Mouse (Mus musculus): ENCODE measurements around the gene Kcna5. TPM values are rescaled to one million over a fixed set of nuclear protein-coding genes. Genes with fewer than 3 reads are reported as not detected.

The Kcna5 gene
- polyA plus RNA-seq, 1 experiment = 0.63 TPM

DNA sequence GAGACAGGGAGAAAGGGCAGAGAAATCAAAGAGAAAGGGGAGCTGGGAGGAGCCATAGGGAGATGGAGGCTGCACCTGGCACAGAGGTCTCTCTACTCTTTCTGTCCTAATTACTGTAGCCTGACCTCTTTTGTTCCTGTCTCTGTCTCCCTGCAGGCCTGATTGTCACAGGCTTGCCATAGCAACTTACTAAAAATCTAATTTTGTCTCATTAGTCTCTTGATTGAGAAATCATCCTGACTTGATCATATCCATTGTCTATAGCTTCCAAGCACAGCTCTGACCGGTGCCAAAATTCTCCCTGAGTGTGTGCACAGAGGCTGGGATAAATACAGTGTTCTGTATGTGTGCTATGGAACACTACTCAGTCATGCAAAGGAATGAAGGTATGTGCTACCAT lies 25.5 kb upstream of the Kcna5 start:
- no peaks in the 10 kb centered on the region for H3K36me3 ChIP-seq (ENCODE audit: control insufficient read depth, insufficient read depth, low read length)
- 90% methylated on average over 1 of the region's 1 CpGs for WGBS
- H3K4me3 ChIP-seq (ENCODE audit: low read depth, low read length) = no peak overlapping the region
- no peaks in the 10 kb centered on the region for H3K4me1 ChIP-seq (ENCODE audit: control insufficient read depth, insufficient read depth, insufficient read length, low read length)
- TF ChIP-seq CTCF (IDR thresholded peaks at IDR 0.05; ENCODE audit: extremely low read depth, insufficient read length, insufficient replicate concordance, low read depth, low read length) (no peak), POLR2A (IDR thresholded peaks at IDR 0.05; ENCODE audit: low read depth, low read length) (no peak)
- no peak overlapping the region for H3K27ac ChIP-seq (ENCODE audit: insufficient read depth, low read depth, low read length)
- no peaks in the 10 kb centered on the region for H3K27me3 ChIP-seq (ENCODE audit: control insufficient read depth, insufficient read depth, low read length)

GRCm38 (mm10) chr6:126560036-126560435 lies 24.8 kb upstream of the Kcna5 start:
- 41% methylated on average over 8 of the region's 8 CpGs for WGBS

DNA sequence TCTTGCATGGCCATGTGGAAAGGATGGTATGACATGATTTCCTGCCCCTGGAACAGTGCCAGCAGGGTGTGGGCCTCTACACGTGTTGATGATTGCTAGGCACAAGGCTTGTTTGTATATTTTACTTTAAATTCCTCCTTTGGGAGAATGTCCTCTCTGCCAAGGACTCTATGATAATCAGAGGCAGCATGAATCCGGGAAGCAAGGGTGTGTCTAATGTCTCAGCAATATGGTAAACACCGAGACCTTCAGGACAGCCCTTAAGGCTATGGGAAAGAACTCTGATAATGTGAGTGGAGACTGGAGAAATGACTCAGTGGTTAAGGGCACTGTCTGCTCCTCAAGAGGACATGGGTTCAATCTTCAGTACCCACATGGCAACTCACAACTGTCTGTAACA lies 23.1 kb upstream of the Kcna5 start:
- 29% methylated on average over 3 of the region's 3 CpGs for WGBS
- no peak for TF ChIP-seq POLR2A (IDR thresholded peaks at IDR 0.05; ENCODE audit: low read depth, low read length)
- TF ChIP-seq CTCF (IDR thresholded peaks at IDR 0.05; ENCODE audit: extremely low read depth, insufficient read length, insufficient replicate concordance, low read depth, low read length) = no peak
- Histone ChIP-seq H3K27me3 (ENCODE audit: control insufficient read depth, insufficient read depth, low read length) (no peaks in the 10 kb centered on the region), H3K4me1 (ENCODE audit: control insufficient read depth, insufficient read depth, insufficient read length, low read length) (no peaks in the 10 kb centered on the region), H3K27ac (ENCODE audit: insufficient read depth, low read depth, low read length) (no peak overlapping the region), H3K4me3 (ENCODE audit: low read depth, low read length) (no peak overlapping the region), H3K36me3 (ENCODE audit: control insufficient read depth, insufficient read depth, low read length) (no peaks in the 10 kb centered on the region)

More at GRCm38 (mm10) chr6:126560036-126560435, 24.8 kb upstream of the Kcna5 start:
- TF ChIP-seq CTCF (IDR thresholded peaks at IDR 0.05; ENCODE audit: extremely low read depth, insufficient read length, insufficient replicate concordance, low read depth, low read length) = no peak
- no peak for TF ChIP-seq POLR2A (IDR thresholded peaks at IDR 0.05; ENCODE audit: low read depth, low read length)
- H3K4me1 ChIP-seq (ENCODE audit: control insufficient read depth, insufficient read depth, insufficient read length, low read length) = no peaks in the 10 kb centered on the region
- H3K27ac ChIP-seq (ENCODE audit: insufficient read depth, low read depth, low read length) = no peak overlapping the region
- H3K36me3 ChIP-seq (ENCODE audit: control insufficient read depth, insufficient read depth, low read length) = no peaks in the 10 kb centered on the region
- H3K4me3 ChIP-seq (ENCODE audit: low read depth, low read length) = no peak overlapping the region
- H3K27me3 ChIP-seq (ENCODE audit: control insufficient read depth, insufficient read depth, low read length) = no peaks in the 10 kb centered on the region

DNA sequence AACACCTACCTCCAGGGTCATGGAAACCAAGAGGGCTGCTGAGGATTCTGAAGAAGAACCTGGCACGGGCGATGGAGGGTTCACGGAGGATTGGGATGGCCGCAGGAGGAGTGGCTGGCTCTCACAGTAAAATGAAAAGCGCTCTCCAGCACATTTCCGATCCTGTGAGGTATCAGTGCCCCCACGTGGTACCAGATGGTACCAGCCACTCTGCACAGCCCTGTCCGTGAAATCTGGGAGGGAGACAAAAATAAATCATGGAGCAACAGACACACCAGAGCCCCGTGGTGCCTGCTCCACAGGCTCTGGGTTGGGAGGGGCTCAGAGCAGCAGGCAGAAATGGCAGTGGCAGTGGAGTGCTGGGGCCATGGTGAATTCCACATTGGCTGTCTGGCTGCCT lies 18.6 kb upstream of the Kcna5 start:
- H3K4me3 ChIP-seq (ENCODE audit: low read depth, low read length) = no peak overlapping the region

GRCm38 (mm10) chr6:126551862-126552395 lies 16.7 kb upstream of the Kcna5 start:
- H3K36me3 ChIP-seq (ENCODE audit: control insufficient read depth, insufficient read depth, low read length) = no peaks in the 10 kb centered on the region
- no peak for TF ChIP-seq POLR2A (IDR thresholded peaks at IDR 0.05; ENCODE audit: low read depth, low read length)
- peak; percentile 79; the same call in 1 of the 2 replicates for TF ChIP-seq CTCF (IDR thresholded peaks at IDR 0.05; ENCODE audit: extremely low read depth, insufficient read length, insufficient replicate concordance, low read depth, low read length)
- no peaks in the 10 kb centered on the region for H3K27me3 ChIP-seq (ENCODE audit: control insufficient read depth, insufficient read depth, low read length)
- 17% methylated on average over 9 of the region's 9 CpGs for WGBS
- H3K27ac ChIP-seq (ENCODE audit: insufficient read depth, low read depth, low read length) = no peak overlapping the region
- H3K4me1 ChIP-seq (ENCODE audit: control insufficient read depth, insufficient read depth, insufficient read length, low read length) = no peaks in the 10 kb centered on the region
- H3K4me3 ChIP-seq (ENCODE audit: low read depth, low read length) = no peak overlapping the region

More for the DNA sequence above, 18.6 kb upstream of the Kcna5 start:
- H3K27ac ChIP-seq (ENCODE audit: insufficient read depth, low read depth, low read length) = no peak overlapping the region
- no peaks in the 10 kb centered on the region for H3K36me3 ChIP-seq (ENCODE audit: control insufficient read depth, insufficient read depth, low read length)
- 25% methylated on average over 9 of the region's 9 CpGs for WGBS
- TF ChIP-seq CTCF (IDR thresholded peaks at IDR 0.05; ENCODE audit: extremely low read depth, insufficient read length, insufficient replicate concordance, low read depth, low read length) (no peak), POLR2A (IDR thresholded peaks at IDR 0.05; ENCODE audit: low read depth, low read length) (no peak)
- H3K4me1 ChIP-seq (ENCODE audit: control insufficient read depth, insufficient read depth, insufficient read length, low read length) = no peaks in the 10 kb centered on the region
- no peaks in the 10 kb centered on the region for H3K27me3 ChIP-seq (ENCODE audit: control insufficient read depth, insufficient read depth, low read length)

GRCm38 (mm10) chr6:126544107-126545036 lies 9.2 kb upstream of the Kcna5 start:
- no peaks in the 10 kb centered on the region for H3K4me1 ChIP-seq (ENCODE audit: control insufficient read depth, insufficient read depth, insufficient read length, low read length)
- TF ChIP-seq POLR2A (IDR thresholded peaks at IDR 0.05; ENCODE audit: low read depth, low read length) (no peak), CTCF (IDR thresholded peaks at IDR 0.05; ENCODE audit: extremely low read depth, insufficient read length, insufficient replicate concordance, low read depth, low read length) (no peak)
- 43% methylated on average over 16 of the region's 16 CpGs for WGBS

GRCm38 (mm10) chr6:126542724-126543123 lies 7.5 kb upstream of the Kcna5 start:
- no peak overlapping the region for H3K4me3 ChIP-seq (ENCODE audit: low read depth, low read length)
- 54% methylated on average over 4 of the region's 4 CpGs for WGBS
- no peaks in the 10 kb centered on the region for H3K4me1 ChIP-seq (ENCODE audit: control insufficient read depth, insufficient read depth, insufficient read length, low read length)
- no peaks in the 10 kb centered on the region for H3K27me3 ChIP-seq (ENCODE audit: control insufficient read depth, insufficient read depth, low read length)
- H3K36me3 ChIP-seq (ENCODE audit: control insufficient read depth, insufficient read depth, low read length) = no peaks in the 10 kb centered on the region
- H3K27ac ChIP-seq (ENCODE audit: insufficient read depth, low read depth, low read length) = no peak overlapping the region
- TF ChIP-seq CTCF (IDR thresholded peaks at IDR 0.05; ENCODE audit: extremely low read depth, insufficient read length, insufficient replicate concordance, low read depth, low read length) (no peak), POLR2A (IDR thresholded peaks at IDR 0.05; ENCODE audit: low read depth, low read length) (no peak)

More at GRCm38 (mm10) chr6:126544107-126545036, 9.2 kb upstream of the Kcna5 start:
- no peak overlapping the region for H3K27ac ChIP-seq (ENCODE audit: insufficient read depth, low read depth, low read length)
- no peaks in the 10 kb centered on the region for H3K27me3 ChIP-seq (ENCODE audit: control insufficient read depth, insufficient read depth, low read length)
- no peaks in the 10 kb centered on the region for H3K36me3 ChIP-seq (ENCODE audit: control insufficient read depth, insufficient read depth, low read length)
- no peak overlapping the region for H3K4me3 ChIP-seq (ENCODE audit: low read depth, low read length)
